In genomic region chr14:103475312-103475711, GRCm38 (mm10) we compare ENCODE assay signal across 16 mouse cellular contexts. TPM values are rescaled to one million over a fixed set of nuclear protein-coding genes. Genes with fewer than 3 reads are reported as not detected.
"Had no signal": no experiment of that assay in that cellular context is flagged by ENCODE, and none has a peak within 500 bp of the region (broad histone marks: within the 10 kb centered on the region; RNA-seq: fewer than 3 reads in every experiment).

No protein-coding gene starts in this region.

- H3K9ac ChIP-seq: limb, embryonic 13.5 days; liver, embryonic 15.5 days; lung, embryonic 14.5 days; midbrain, embryonic 12.5 days; neural tube, embryonic 13.5 days had no signal

- H3K4me3 ChIP-seq: limb, embryonic 13.5 days; liver, embryonic 15.5 days; midbrain, embryonic 12.5 days; neural tube, embryonic 13.5 days had no signal

- H3K9me3 ChIP-seq: limb, embryonic 13.5 days; liver, embryonic 15.5 days; midbrain, embryonic 12.5 days; neural tube, embryonic 13.5 days had no signal

- ATAC-seq: inflammation-experienced regulatory T-cells, adult 6 months; intestine, postnatal 0 days; midbrain, embryonic 16.5 days had no signal

- H3K36me3 ChIP-seq: limb, embryonic 13.5 days; liver, embryonic 15.5 days; midbrain, embryonic 12.5 days; neural tube, embryonic 13.5 days had no signal

- H3K4me1 ChIP-seq: limb, embryonic 13.5 days; liver, embryonic 15.5 days had no signal

- H3K4me2 ChIP-seq: limb, embryonic 13.5 days; liver, embryonic 15.5 days; lung, embryonic 14.5 days; midbrain, embryonic 12.5 days; neural tube, embryonic 13.5 days had no signal

- DNase-seq: kidney, postnatal 4 days; left cerebral cortex, postnatal 4 days; lung, embryonic 14.5 days; lung, postnatal 10 days; lung, postnatal 4 days; right cerebral cortex, postnatal 14 days; thymus, postnatal 36 days had no signal

- H3K27ac ChIP-seq: kidney, postnatal 0 days; limb, embryonic 13.5 days; liver, embryonic 15.5 days; midbrain, embryonic 12.5 days; neural tube, embryonic 13.5 days had no signal

- H3K27me3 ChIP-seq: limb, embryonic 13.5 days; liver, embryonic 15.5 days; midbrain, embryonic 12.5 days; neural tube, embryonic 13.5 days had no signal

RNA-seq across cellular contexts. Expression of gene Scel, which starts 37.8 kb away (rescaled TPM):
- total RNA-seq: liver, adult 2 months had no signal
- polyA plus RNA-seq: liver, adult 2 months had no signal
